Mouse (Mus musculus) MEL (cell line): ENCODE results near the gene Slc23a2.

Source experiments
- CTCF ChIP-seq, 3 experiments: IDR thresholded peaks in 2 of 3; conservative IDR thresholded peaks in 1 of 3; 2 replicates each; pipeline ENCODE4 v1.5.1; 2011 to 2012; ENCODE audit warnings: low read length in 3 of 3, low read depth in 2 of 3, mild to moderate bottlenecking in 2 of 3, improper control_type of control experiment in 1 of 3, inconsistent platforms in 1 of 3, mixed read lengths in 1 of 3, moderate library complexity in 1 of 3; ENCODE audit not compliant: control insufficient read depth in 1 of 3, insufficient read depth in 1 of 3, poor library complexity in 1 of 3, severe bottlenecking in 1 of 3
- ETS1 ChIP-seq: IDR thresholded peaks from 2 replicates; pipeline ENCODE4 v1.6.1; 2012; ENCODE audit warnings: low read depth, mild to moderate bottlenecking, inconsistent platforms, low read length, improper control_type of control experiment, moderate library complexity
- GATA1 ChIP-seq: IDR thresholded peaks from 2 replicates; pipeline ENCODE4 v1.6.1; 2011; ENCODE audit warnings: low read depth, low read length, improper control_type of control experiment
- HCFC1 ChIP-seq: IDR thresholded peaks from 2 replicates; pipeline ENCODE4 v1.6.1; 2012; ENCODE audit warnings: low read depth, mild to moderate bottlenecking, inconsistent platforms, low read length, improper control_type of control experiment, moderate library complexity
- MAFK ChIP-seq: IDR thresholded peaks from 2 replicates; pipeline ENCODE4 v1.6.1; 2011; ENCODE audit warnings: low read depth, mild to moderate bottlenecking, low read length, improper control_type of control experiment, borderline replicate concordance
- MAX ChIP-seq: IDR thresholded peaks from 2 replicates; pipeline ENCODE4 v1.6.1; 2011; ENCODE audit warnings: low read length, improper control_type of control experiment
- NELFE ChIP-seq: IDR thresholded peaks from 2 replicates; pipeline ENCODE4 v1.6.1; 2011; ENCODE audit warnings: low read depth, low read length, improper control_type of control experiment
- POLR2A ChIP-seq, 2 experiments: IDR thresholded peaks; 2 replicates each; pipeline ENCODE4 v1.6.1; 2011 to 2012; ENCODE audit warnings: low read length in 2 of 2, mild to moderate bottlenecking in 2 of 2, control low read depth in 1 of 2, improper control_type of control experiment in 1 of 2, low read depth in 1 of 2, moderate library complexity in 1 of 2; ENCODE audit not compliant: control insufficient read depth in 1 of 2, insufficient read depth in 1 of 2, poor library complexity in 1 of 2
- POLR2AphosphoS2 ChIP-seq: IDR thresholded peaks from 2 replicates; pipeline ENCODE4 v1.6.1; 2011; ENCODE audit warnings: low read length, improper control_type of control experiment
- RCOR1 ChIP-seq: IDR thresholded peaks from 2 replicates; pipeline ENCODE4 v1.6.1; 2012; ENCODE audit warnings: low read depth, mild to moderate bottlenecking, inconsistent platforms, low read length, improper control_type of control experiment
- SMC3 ChIP-seq: IDR thresholded peaks from 2 replicates; pipeline ENCODE4 v1.6.1; 2011; ENCODE audit warnings: low read depth, low read length, improper control_type of control experiment
- TCF12 ChIP-seq: IDR thresholded peaks from 2 replicates; pipeline ENCODE4 v1.6.1; 2014; ENCODE audit warnings: low read depth, mild to moderate bottlenecking, inconsistent platforms, low read length, improper control_type of control experiment, moderate library complexity

DNA sequence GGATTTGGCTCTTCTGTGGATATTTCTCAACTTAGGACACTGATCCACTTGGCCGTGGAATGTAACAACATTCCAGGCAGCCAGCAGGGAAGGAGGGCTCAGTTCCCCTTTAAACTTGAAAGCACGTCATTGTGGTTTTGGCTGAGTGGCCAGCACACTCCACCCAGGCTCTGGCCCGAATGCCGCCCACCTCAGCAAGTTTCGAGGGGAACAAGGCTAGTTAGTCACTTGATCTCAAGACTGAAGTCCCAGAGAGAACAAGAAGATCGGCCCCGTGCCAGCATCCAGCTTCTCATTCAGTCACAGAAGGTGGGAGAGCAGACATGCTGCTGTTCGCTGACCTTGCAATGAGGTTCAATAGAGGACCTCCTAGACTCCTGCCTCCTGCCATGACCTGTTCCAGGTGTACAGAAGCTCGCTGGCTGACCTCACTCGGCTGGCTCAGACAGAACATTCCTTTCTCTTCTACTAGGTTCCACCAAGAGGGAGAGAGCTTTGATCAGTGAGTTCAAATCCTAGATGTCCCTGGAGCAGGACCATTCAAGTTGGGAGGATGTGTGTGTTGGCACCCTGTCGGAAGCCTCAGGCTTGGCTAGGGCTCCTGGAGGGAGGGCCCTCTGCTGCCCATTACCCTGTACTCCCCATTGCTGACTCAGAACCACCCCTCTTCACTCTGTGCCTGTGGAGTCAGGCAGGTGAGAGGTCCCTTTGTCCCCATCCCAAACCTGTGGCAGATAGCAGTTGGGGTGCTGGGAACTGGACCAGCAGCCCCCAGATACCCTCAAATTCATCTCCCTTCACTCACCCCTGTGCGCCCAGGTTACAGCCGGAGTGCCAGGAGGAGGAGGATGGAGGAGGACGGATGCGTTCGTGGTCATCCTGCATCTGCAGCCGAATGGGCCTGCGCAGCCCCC, 138.1 kb downstream of the Slc23a2 start:
- TF ChIP-seq ETS1 (no peak), POLR2A (IDR thresholded peaks at IDR 0.05; ENCODE audit: control insufficient read depth in 1 of 2, insufficient read depth in 1 of 2, low read depth in 1 of 2, low read length in 2 of 2, poor library complexity in 1 of 2) (no peak), HCFC1 (no peak), POLR2AphosphoS2 (no peak), RCOR1 (no peak), MAX (no peak), GATA1 (no peak), MAFK (no peak), CTCF (IDR thresholded peaks at IDR 0.05 in 2 of 3, conservative IDR thresholded peaks at IDR 0.05 in 1 of 3; ENCODE audit: control insufficient read depth in 1 of 3, insufficient read depth in 1 of 3, low read depth in 2 of 3, low read length in 3 of 3, poor library complexity in 1 of 3, severe bottlenecking in 1 of 3) (no peak), SMC3 (no peak), NELFE (no peak), TCF12 (no peak)
